Mouse (Mus musculus) lung, embryonic 16.5 days (tissue): ENCODE measurements at regions not wholly inside any gene's neighbourhood (a gene's known extent, or its start where the extent isn't known, plus 50 kb on each side); places are given as distances from the start of the nearest gene placed in this dataset.
A peak's percentile ranks its signal among the peaks of the same experiment; 100 is the strongest.

Experiments used
- ATAC-seq: fragments of 200-750 bp; cut with Nextera tagmentation; 2 replicates; pipeline ENCODE4 v1.8.0; 2017; ENCODE audit warnings: low read depth, mild to moderate bottlenecking, moderate library complexity
- H3K27ac ChIP-seq: fragments of 300-500 bp; sonication (generic); 2 replicates; pipeline ENCODE4 v1.5.1; 2014; ENCODE audit warnings: mild to moderate bottlenecking, control low read depth, low read length
- H3K27me3 ChIP-seq: fragments of 300-500 bp; sonication (generic); 2 replicates; pipeline ENCODE4 v1.6.1; 2014; ENCODE audit warnings: low read depth, low read length, mixed read lengths; ENCODE audit not compliant: control insufficient read depth, insufficient read depth
- H3K36me3 ChIP-seq: fragments of 300-500 bp; sonication (generic); 2 replicates; pipeline ENCODE4 v1.6.1; 2014; ENCODE audit warnings: low read length; ENCODE audit not compliant: control insufficient read depth, insufficient read depth
- H3K4me1 ChIP-seq: fragments of 300-500 bp; sonication (generic); replicated peaks from 2 replicates; pipeline ENCODE4 v1.6.1; 2014; ENCODE audit warnings: low read length, mixed read lengths; ENCODE audit not compliant: control insufficient read depth, insufficient read depth
- H3K4me2 ChIP-seq: fragments of 300-500 bp; sonication (generic); 2 replicates; pipeline ENCODE4 v1.6.1; 2014; ENCODE audit warnings: low read depth, low read length, control low read depth
- H3K4me3 ChIP-seq: fragments of 300-500 bp; sonication (generic); 2 replicates; pipeline ENCODE4 v1.5.1; 2014; ENCODE audit warnings: mild to moderate bottlenecking, low read length, control low read depth
- H3K9ac ChIP-seq: fragments of 300-500 bp; sonication (generic); 2 replicates; pipeline ENCODE4 v1.6.1; 2014; ENCODE audit warnings: low read length, control low read depth
- H3K9me3 ChIP-seq: fragments of 300-500 bp; sonication (generic); 2 replicates; pipeline ENCODE4 v1.6.1; 2016; ENCODE audit warnings: low read length; ENCODE audit not compliant: control insufficient read depth
- WGBS: fragments of 180-500 bp; shearing (Covaris S2); extraction: QIAGEN DNeasy Blood & Tissue Kit; methylation state at CpG from one replicate; pipeline ENCODE4 v1.1.7; 2014; 5-methylcytosine and 5-hydroxymethylcytosine counted together

- Histone ChIP-seq H3K27me3 (peaks cover 4% of the 10 kb centered on the region), H3K4me3 (no peak overlapping the region), H3K4me2 (no peak overlapping the region), H3K9me3 (no peaks in the 10 kb centered on the region), H3K4me1 (no peaks in the 10 kb centered on the region), H3K9ac (no peak overlapping the region), H3K27ac (no peak overlapping the region), H3K36me3 (no peaks in the 10 kb centered on the region)
- ATAC-seq = no peak
- 29% methylated on average over 9 of the region's 9 CpGs for WGBS
Measured at GRCm38 (mm10) chr14:48854188-48854924, 180.7 kb upstream of the Otx2 start.

GRCm38 (mm10) chr14:48853479-48854187 is 180.0 kb upstream of the Otx2 start:
- Histone ChIP-seq H3K4me3 (no peak overlapping the region), H3K9ac (no peak overlapping the region), H3K9me3 (no peaks in the 10 kb centered on the region), H3K27ac (no peak overlapping the region), H3K4me1 (no peaks in the 10 kb centered on the region), H3K4me2 (no peak overlapping the region), H3K27me3 (peaks cover 4% of the 10 kb centered on the region), H3K36me3 (no peaks in the 10 kb centered on the region)
- WGBS = 49% methylated on average over 7 of the region's 7 CpGs
- no peak for ATAC-seq

- Histone ChIP-seq H3K36me3 (no peaks in the 10 kb centered on the region), H3K4me1 (no peaks in the 10 kb centered on the region), H3K9ac (no peak overlapping the region), H3K27ac (no peak overlapping the region), H3K4me2 (peak overlapping the region; percentile 45), H3K9me3 (no peaks in the 10 kb centered on the region), H3K4me3 (0 out of 2 replicates have a peak overlapping the region, but pooled peaks have one; percentile 22), H3K27me3 (peaks cover 4% of the 10 kb centered on the region)
- no peak for ATAC-seq
- 10% methylated on average over 15 of the region's 15 CpGs for WGBS
Measured at GRCm38 (mm10) chr14:48852787-48853186, 179.2 kb upstream of the Otx2 start.

- WGBS = 51% methylated on average over 4 of the region's 4 CpGs
- Histone ChIP-seq H3K4me3 (no peak overlapping the region), H3K9ac (no peak overlapping the region), H3K9me3 (no peaks in the 10 kb centered on the region), H3K4me1 (no peaks in the 10 kb centered on the region), H3K27me3 (peaks cover 4% of the 10 kb centered on the region), H3K27ac (no peak overlapping the region), H3K4me2 (no peak overlapping the region), H3K36me3 (no peaks in the 10 kb centered on the region)
- no peak for ATAC-seq
Measured at GRCm38 (mm10) chr14:48852061-48852460, 178.4 kb upstream of the Otx2 start.

GRCm38 (mm10) chr14:48842861-48843260 is 169.2 kb upstream of the Otx2 start:
- H3K4me3 ChIP-seq = no peak overlapping the region
- no peak overlapping the region for H3K9ac ChIP-seq
- 49% methylated on average over 4 of the region's 4 CpGs for WGBS
- no peak for ATAC-seq
- H3K27me3 ChIP-seq = no peaks in the 10 kb centered on the region
- H3K4me1 ChIP-seq = no peaks in the 10 kb centered on the region
- no peaks in the 10 kb centered on the region for H3K9me3 ChIP-seq
- H3K27ac ChIP-seq = no peak overlapping the region
- no peaks in the 10 kb centered on the region for H3K36me3 ChIP-seq
- H3K4me2 ChIP-seq = no peak overlapping the region

GRCm38 (mm10) chr14:48841278-48841677 is 167.7 kb upstream of the Otx2 start:
- WGBS = 50% methylated on average over 5 of the region's 5 CpGs
- Histone ChIP-seq H3K4me1 (no peaks in the 10 kb centered on the region), H3K9me3 (no peaks in the 10 kb centered on the region), H3K27ac (no peak overlapping the region), H3K9ac (no peak overlapping the region), H3K36me3 (no peaks in the 10 kb centered on the region), H3K27me3 (no peaks in the 10 kb centered on the region), H3K4me3 (no peak overlapping the region), H3K4me2 (no peak overlapping the region)
- ATAC-seq = no peak

GRCm38 (mm10) chr14:48837181-48837580 is 163.6 kb upstream of the Otx2 start:
- H3K4me2 ChIP-seq = no peak overlapping the region
- no peak overlapping the region for H3K27ac ChIP-seq
- no peaks in the 10 kb centered on the region for H3K27me3 ChIP-seq
- no peaks in the 10 kb centered on the region for H3K4me1 ChIP-seq
- no peak overlapping the region for H3K4me3 ChIP-seq
- H3K36me3 ChIP-seq = no peaks in the 10 kb centered on the region
- no peak overlapping the region for H3K9ac ChIP-seq
- 70% methylated on average over 6 of the region's 6 CpGs for WGBS
- no peak for ATAC-seq
- no peaks in the 10 kb centered on the region for H3K9me3 ChIP-seq

GRCm38 (mm10) chr14:48836071-48836470 is 162.5 kb upstream of the Otx2 start:
- ATAC-seq = no peak

GRCm38 (mm10) chr14:48834416-48834815 is 160.8 kb upstream of the Otx2 start:
- 91% methylated on average over 2 of the region's 2 CpGs for WGBS
- Histone ChIP-seq H3K4me3 (no peak overlapping the region), H3K4me1 (no peaks in the 10 kb centered on the region), H3K9me3 (no peaks in the 10 kb centered on the region), H3K9ac (no peak overlapping the region), H3K36me3 (no peaks in the 10 kb centered on the region), H3K4me2 (no peak overlapping the region), H3K27me3 (no peaks in the 10 kb centered on the region), H3K27ac (no peak overlapping the region)
- no peak for ATAC-seq

More at GRCm38 (mm10) chr14:48836071-48836470, 162.5 kb upstream of the Otx2 start:
- 32% methylated on average over 2 of the region's 2 CpGs for WGBS
- Histone ChIP-seq H3K27ac (no peak overlapping the region), H3K9me3 (no peaks in the 10 kb centered on the region), H3K27me3 (no peaks in the 10 kb centered on the region), H3K36me3 (no peaks in the 10 kb centered on the region), H3K4me1 (no peaks in the 10 kb centered on the region), H3K4me2 (no peak overlapping the region), H3K4me3 (no peak overlapping the region), H3K9ac (no peak overlapping the region)
